Comparison of ENCODE assay signal across 12 mouse cellular contexts in the genomic region with DNA sequence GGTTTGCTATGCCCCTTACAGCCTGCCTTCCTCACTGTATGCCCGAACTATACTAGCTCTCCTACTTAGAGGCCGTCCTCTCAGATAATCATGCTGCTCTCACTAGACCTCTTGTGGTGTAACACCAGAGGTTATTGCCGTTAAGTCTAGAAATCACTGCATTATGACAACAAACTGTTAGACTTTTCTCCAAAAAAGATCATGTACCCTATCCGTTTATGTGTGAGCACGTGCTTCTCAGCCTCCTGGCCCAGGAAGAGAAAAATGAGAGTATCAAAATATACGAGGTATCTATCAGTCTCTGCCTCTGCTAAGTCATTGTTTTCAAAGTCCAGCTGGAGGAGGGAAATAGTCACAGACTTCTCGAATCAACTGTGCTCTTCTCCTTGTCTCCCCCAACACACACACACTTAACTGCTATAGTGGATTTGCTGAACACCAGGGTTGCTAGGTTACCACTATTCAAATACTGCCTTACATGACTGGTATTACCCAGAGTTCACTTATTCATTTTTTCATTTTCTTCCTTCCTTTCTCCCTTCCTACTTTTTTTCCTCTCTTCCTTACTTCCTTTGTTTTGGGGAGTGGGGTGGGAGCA. TPM values are rescaled to one million over a fixed set of nuclear protein-coding genes. Genes with fewer than 3 reads are reported as not detected.
A peak's percentile ranks its signal among the peaks of the same experiment; 100 is the strongest.
DNase-seq lines count a peak whose midpoint lies in the region; ATAC-seq and TF ChIP-seq lines count a peak whose summit lies in the region.
"Had no signal": no experiment of that assay in that cellular context is flagged by ENCODE, and none has a peak within 500 bp of the region (broad histone marks: within the 10 kb centered on the region; RNA-seq: fewer than 3 reads in every experiment).

No protein-coding gene starts in this region.

- peak overlapping the region; percentile 37; the same call in 1 of the 2 replicates for H3K27ac ChIP-seq in forebrain, embryonic 13.5 days
- no peak overlapping the region for H3K27ac ChIP-seq in forebrain, embryonic 11.5 days (ENCODE audit: low read depth, low read length)
- peak overlapping the region; percentile 45; the same call in 1 of the 2 replicates for H3K27ac ChIP-seq in limb, embryonic 12.5 days
- no peak overlapping the region for H3K27ac ChIP-seq in limb, embryonic 10.5 days
- no peak overlapping the region; the same call in 1 of the 2 replicates for H3K27ac ChIP-seq in forebrain, embryonic 14.5 days (ENCODE audit: low read depth, low read length)
- H3K27ac ChIP-seq in midbrain, embryonic 15.5 days: peak overlapping the region; percentile 38; the same call in 1 of the 2 replicates
- H3K27ac ChIP-seq in cerebellum, adult 2 months (ENCODE audit: insufficient read depth, low read length): no peak overlapping the region
- H3K27ac ChIP-seq: hindbrain, embryonic 13.5 days had no signal

- TF ChIP-seq CTCF in cerebellum, adult 2 months (IDR thresholded peaks at IDR 0.05; ENCODE audit: borderline replicate concordance, insufficient read depth, low read depth, low read length): no peak

- peaks cover 21% of the 10 kb centered on the region for H3K4me1 ChIP-seq in forebrain, embryonic 13.5 days
- peaks cover 6% of the 10 kb centered on the region for H3K4me1 ChIP-seq in forebrain, embryonic 11.5 days (replicated peaks; ENCODE audit: control insufficient read depth, insufficient read depth, low read length)
- peaks cover 16% of the 10 kb centered on the region for H3K4me1 ChIP-seq in limb, embryonic 12.5 days (replicated peaks)
- H3K4me1 ChIP-seq in limb, embryonic 10.5 days: peaks cover 9% of the 10 kb centered on the region
- peaks cover 11% of the 10 kb centered on the region for H3K4me1 ChIP-seq in forebrain, embryonic 14.5 days (ENCODE audit: control insufficient read depth, insufficient read depth, low read length)
- H3K4me1 ChIP-seq in midbrain, embryonic 15.5 days: peaks cover 16% of the 10 kb centered on the region
- peaks cover 2% of the 10 kb centered on the region for H3K4me1 ChIP-seq in cerebellum, adult 2 months (ENCODE audit: control insufficient read depth, insufficient read depth, low read length)

- no peak for TF ChIP-seq POLR2A in cerebellum, adult 2 months (IDR thresholded peaks at IDR 0.05; ENCODE audit: borderline replicate concordance, insufficient read depth, low read length)

- H3K27me3 ChIP-seq in forebrain, embryonic 13.5 days: no peaks in the 10 kb centered on the region
- H3K27me3 ChIP-seq in forebrain, embryonic 11.5 days (ENCODE audit: control insufficient read depth, insufficient read depth, low read length): no peaks in the 10 kb centered on the region
- H3K27me3 ChIP-seq in limb, embryonic 12.5 days: no peaks in the 10 kb centered on the region
- peaks cover 10% of the 10 kb centered on the region; the same call in 1 of the 2 replicates for H3K27me3 ChIP-seq in limb, embryonic 10.5 days (ENCODE audit: low read depth, poor library complexity, severe bottlenecking)
- no peaks in the 10 kb centered on the region for H3K27me3 ChIP-seq in forebrain, embryonic 14.5 days (replicated peaks; ENCODE audit: control insufficient read depth, insufficient read depth, low read length)
- H3K27me3 ChIP-seq in midbrain, embryonic 15.5 days (replicated peaks): no peaks in the 10 kb centered on the region
- H3K27me3 ChIP-seq in cerebellum, adult 2 months (ENCODE audit: control insufficient read depth, insufficient read depth, low read length): no peaks in the 10 kb centered on the region

- no peaks in the 10 kb centered on the region for H3K36me3 ChIP-seq in forebrain, embryonic 13.5 days (ENCODE audit: poor library complexity, severe bottlenecking)
- H3K36me3 ChIP-seq in forebrain, embryonic 11.5 days (ENCODE audit: control insufficient read depth, insufficient read depth, low read length): no peaks in the 10 kb centered on the region
- H3K36me3 ChIP-seq in limb, embryonic 12.5 days: no peaks in the 10 kb centered on the region
- H3K36me3 ChIP-seq in limb, embryonic 10.5 days: no peaks in the 10 kb centered on the region
- H3K36me3 ChIP-seq in forebrain, embryonic 14.5 days (ENCODE audit: control insufficient read depth, insufficient read depth, low read length): no peaks in the 10 kb centered on the region
- no peaks in the 10 kb centered on the region for H3K36me3 ChIP-seq in midbrain, embryonic 15.5 days (replicated peaks)
- H3K36me3 ChIP-seq: hindbrain, embryonic 13.5 days had no signal

- H3K9ac ChIP-seq in forebrain, embryonic 13.5 days: no peak overlapping the region
- H3K9ac ChIP-seq in forebrain, embryonic 11.5 days (ENCODE audit: low read length): no peak overlapping the region
- no peak overlapping the region for H3K9ac ChIP-seq in limb, embryonic 12.5 days (replicated peaks)
- no peak overlapping the region for H3K9ac ChIP-seq in forebrain, embryonic 14.5 days (ENCODE audit: low read length)
- no peak overlapping the region for H3K9ac ChIP-seq in midbrain, embryonic 15.5 days
- H3K9ac ChIP-seq: hindbrain, embryonic 13.5 days had no signal

- 47% methylated on average over 7 of the region's 7 CpGs for WGBS in forebrain, embryonic 13.5 days
- WGBS in forebrain, embryonic 11.5 days: 67% methylated on average over 7 of the region's 7 CpGs
- 54% methylated on average over 7 of the region's 7 CpGs for WGBS in limb, embryonic 12.5 days
- 69% methylated on average over 7 of the region's 7 CpGs for WGBS in limb, embryonic 10.5 days
- 59% methylated on average over 7 of the region's 7 CpGs for WGBS in forebrain, embryonic 14.5 days
- 43% methylated on average over 7 of the region's 7 CpGs for WGBS in midbrain, embryonic 15.5 days
- whole genome bisulfite sequencing in cerebellum, adult 2 months: 69% methylated on average over 7 of the region's 7 CpGs

- H3K4me3 ChIP-seq in forebrain, embryonic 13.5 days: no peak overlapping the region
- H3K4me3 ChIP-seq in forebrain, embryonic 11.5 days (ENCODE audit: low read depth, low read length): no peak overlapping the region
- no peak overlapping the region for H3K4me3 ChIP-seq in limb, embryonic 12.5 days (replicated peaks)
- H3K4me3 ChIP-seq in limb, embryonic 10.5 days: no peak overlapping the region
- no peak overlapping the region for H3K4me3 ChIP-seq in forebrain, embryonic 14.5 days (ENCODE audit: low read depth, low read length)
- H3K4me3 ChIP-seq in midbrain, embryonic 15.5 days: no peak overlapping the region
- H3K4me3 ChIP-seq in cerebellum, adult 2 months (replicated peaks; ENCODE audit: insufficient read depth, low read depth, low read length): no peak overlapping the region
- H3K4me3 ChIP-seq: hindbrain, embryonic 13.5 days had no signal

- DNase-seq in forebrain, embryonic 11.5 days (ENCODE audit: low spot score): no peak
- no peak for DNase-seq in limb, embryonic 10.5 days (ENCODE audit: low spot score)
- DNase-seq in forebrain, embryonic 14.5 days (ENCODE audit: low spot score): peak; percentile 55
- DNase-seq in cerebellum, adult 2 months: no peak
- no peak for DNase-seq in natural killer cell, adult 2 months (ENCODE audit: low spot score in 2 of 2)
- DNase-seq: B cell, adult 2 months had no signal

- no peaks in the 10 kb centered on the region for H3K9me3 ChIP-seq in forebrain, embryonic 13.5 days (replicated peaks)
- no peaks in the 10 kb centered on the region for H3K9me3 ChIP-seq in forebrain, embryonic 11.5 days (ENCODE audit: control insufficient read depth, low read length)
- no peaks in the 10 kb centered on the region for H3K9me3 ChIP-seq in limb, embryonic 12.5 days
- H3K9me3 ChIP-seq in limb, embryonic 10.5 days (replicated peaks): no peaks in the 10 kb centered on the region
- H3K9me3 ChIP-seq in forebrain, embryonic 14.5 days (replicated peaks; ENCODE audit: control insufficient read depth, low read length): no peaks in the 10 kb centered on the region
- H3K9me3 ChIP-seq in midbrain, embryonic 15.5 days: no peaks in the 10 kb centered on the region
- H3K9me3 ChIP-seq: hindbrain, embryonic 13.5 days had no signal

- ATAC-seq in forebrain, embryonic 13.5 days: peak; percentile 29
- no peak for ATAC-seq in forebrain, embryonic 11.5 days (replicated peaks; ENCODE audit: low FRiP score)
- no peak for ATAC-seq in limb, embryonic 12.5 days (ENCODE audit: insufficient number of reproducible peaks, insufficient read depth, low FRiP score, low TSS enrichment, low read depth)
- ATAC-seq in forebrain, embryonic 14.5 days: peak; percentile 2; the same call in 1 of the 2 replicates
- peak; percentile 66 for ATAC-seq in midbrain, embryonic 15.5 days (replicated peaks)

- no peak overlapping the region for H3K4me2 ChIP-seq in forebrain, embryonic 13.5 days
- H3K4me2 ChIP-seq in forebrain, embryonic 11.5 days (ENCODE audit: low read depth, low read length, severe bottlenecking): no peak overlapping the region
- H3K4me2 ChIP-seq in limb, embryonic 12.5 days: no peak overlapping the region
- no peak overlapping the region for H3K4me2 ChIP-seq in forebrain, embryonic 14.5 days (ENCODE audit: low read length)
- no peak overlapping the region for H3K4me2 ChIP-seq in midbrain, embryonic 15.5 days
- H3K4me2 ChIP-seq: hindbrain, embryonic 13.5 days had no signal

RNA-seq across cellular contexts. Expression of gene Bmpr1a, which starts 5.8 kb away (rescaled TPM):
- polyA plus RNA-seq in forebrain, embryonic 13.5 days (2015; fragmentation: Nextera tagmentation; extraction: Ambion mirVana): 24.9 and 25.5 TPM in 2 replicates
- 56.0 and 60.4 TPM in 2 replicates for polyA plus RNA-seq in forebrain, embryonic 11.5 days (2014; fragmentation: Nextera tagmentation; extraction: Ambion mirVana)
- 67.4 and 74.3 TPM in 2 replicates for polyA plus RNA-seq in limb, embryonic 12.5 days (2016; fragmentation: Nextera tagmentation; extraction: Ambion mirVana)
- polyA plus RNA-seq in limb, embryonic 10.5 days (2016; fragmentation: Nextera tagmentation; extraction: Ambion mirVana): 45.7 and 58.5 TPM in 2 replicates
- polyA plus RNA-seq in forebrain, embryonic 14.5 days (2014; fragmentation: Nextera tagmentation; extraction: Ambion mirVana): 21.3 and 22.5 TPM in 2 replicates
- 15.2 and 17.5 TPM in 2 replicates for polyA plus RNA-seq in midbrain, embryonic 15.5 days (2015; fragmentation: Nextera tagmentation; extraction: Ambion mirVana)
- polyA plus RNA-seq in cerebellum, adult 2 months (2012; rRNA removed): 23.3 and 24.3 TPM in 2 replicates

RNA-seq across cellular contexts. Expression of gene 9230112D13Rik, which starts 13.7 kb away (rescaled TPM):
- not detected in 2 replicates for polyA plus RNA-seq in forebrain, embryonic 13.5 days (2015; fragmentation: Nextera tagmentation; extraction: Ambion mirVana)
- polyA plus RNA-seq in forebrain, embryonic 11.5 days (2014; fragmentation: Nextera tagmentation; extraction: Ambion mirVana): not detected in 2 replicates
- polyA plus RNA-seq in limb, embryonic 12.5 days (2016; fragmentation: Nextera tagmentation; extraction: Ambion mirVana): not detected in 2 replicates
- not detected in 2 replicates for polyA plus RNA-seq in limb, embryonic 10.5 days (2016; fragmentation: Nextera tagmentation; extraction: Ambion mirVana)
- not detected in 2 replicates for polyA plus RNA-seq in forebrain, embryonic 14.5 days (2014; fragmentation: Nextera tagmentation; extraction: Ambion mirVana)
- polyA plus RNA-seq in midbrain, embryonic 15.5 days (2015; fragmentation: Nextera tagmentation; extraction: Ambion mirVana): not detected in 2 replicates
- not detected in 2 replicates for polyA plus RNA-seq in cerebellum, adult 2 months (2012; rRNA removed)
- polyA plus RNA-seq: hindbrain, embryonic 13.5 days; large intestine, adult 2 months; limb, embryonic 11.5 days had no signal

Comparison
In these comparisons a context has a peak if more than half of its experiments do, and no peak if none do; other contexts are left out.
1. ATAC-seq: peak in forebrain, embryonic 13.5 days (single experiment), forebrain, embryonic 14.5 days (single experiment) and midbrain, embryonic 15.5 days (single experiment); none in forebrain, embryonic 11.5 days (single experiment) and limb, embryonic 12.5 days (single experiment).
2. H3K27ac ChIP-seq: peak in forebrain, embryonic 13.5 days (single experiment), limb, embryonic 12.5 days (single experiment) and midbrain, embryonic 15.5 days (single experiment); none in forebrain, embryonic 11.5 days (single experiment), limb, embryonic 10.5 days (single experiment), forebrain, embryonic 14.5 days (single experiment) and cerebellum, adult 2 months (single experiment).